Mouse (Mus musculus) left cerebral cortex, postnatal 36 days (tissue): ENCODE data around the gene Fzr1. TPM values are rescaled to one million over a fixed set of nuclear protein-coding genes. Genes with fewer than 3 reads are reported as not detected.

Experiments
- DNase-seq, 2 experiments: peaks; one replicate each; pipeline ENCODE4 v3.0.0; 2021 to 2022; ENCODE audit warnings: low spot score in 2 of 2, mixed read lengths in 1 of 2
- intact Hi-C: fragments of 180-260 bp; cut with DNase I; formaldehyde crosslinking; loops from one replicate; pipeline ENCODE4 v1.15.1; 2025
- total RNA-seq, 2 experiments: library from RNA; stranded (reverse); gene quantifications; 2 replicates each; pipeline ENCODE4 v1.2.3; 2021

The Fzr1 gene
- total RNA-seq, 2 experiments from 2014 or later = 67.8 to 72.2 TPM

DNA sequence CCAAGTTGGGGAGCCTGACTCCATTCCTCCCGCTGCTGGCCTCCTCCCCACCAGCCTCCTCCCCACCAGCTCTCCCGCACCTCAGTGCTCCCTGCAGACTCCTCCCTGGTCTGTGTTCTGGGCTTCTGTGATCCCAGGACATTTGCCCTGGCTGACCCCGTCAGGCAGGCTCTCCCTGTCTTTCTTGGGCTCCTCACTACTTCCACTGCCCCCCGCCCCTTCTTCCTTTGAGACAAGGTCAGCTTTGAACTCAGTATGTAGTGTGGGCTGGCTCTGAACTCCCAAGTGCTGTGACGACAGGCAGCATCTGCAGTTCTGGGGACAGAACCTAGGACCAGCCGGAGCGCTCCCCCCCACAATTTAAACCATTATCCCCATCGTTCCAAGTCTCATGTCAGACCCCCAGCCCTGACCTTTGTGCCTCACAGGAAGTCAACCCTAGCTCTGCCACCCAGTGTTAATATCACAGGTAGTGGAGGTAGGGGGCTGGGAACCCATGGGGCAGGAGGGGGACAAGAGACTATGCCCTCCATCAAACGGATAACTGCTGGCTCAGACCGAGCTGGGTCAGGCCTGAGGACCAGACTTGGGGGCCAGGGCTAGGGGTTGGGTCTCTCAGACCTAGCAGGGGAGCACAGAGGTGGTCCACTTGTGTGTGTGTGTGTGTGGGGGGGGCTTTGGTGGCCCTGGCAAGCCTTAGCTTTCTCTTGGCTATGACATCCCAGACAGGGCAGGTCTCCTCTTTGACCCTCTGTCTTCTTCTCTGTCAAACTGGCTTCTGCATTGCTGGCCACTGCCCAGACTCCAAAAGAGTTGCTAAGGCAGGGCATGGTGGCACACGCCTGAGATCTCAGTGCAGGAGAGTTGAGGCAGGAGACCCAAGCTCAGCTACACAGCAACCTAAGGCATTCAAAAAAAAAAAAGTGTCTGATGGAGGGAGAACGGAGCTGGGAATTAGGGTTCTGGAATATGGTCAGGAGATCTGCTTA lies 39.2 kb upstream of the Fzr1 start:
- no peak for DNase-seq
- intact Hi-C loops = loop anchor here (2.0 kb wide), 1 partner anchor 13 kb away; no protein-coding TSS in a partner anchor

DNA sequence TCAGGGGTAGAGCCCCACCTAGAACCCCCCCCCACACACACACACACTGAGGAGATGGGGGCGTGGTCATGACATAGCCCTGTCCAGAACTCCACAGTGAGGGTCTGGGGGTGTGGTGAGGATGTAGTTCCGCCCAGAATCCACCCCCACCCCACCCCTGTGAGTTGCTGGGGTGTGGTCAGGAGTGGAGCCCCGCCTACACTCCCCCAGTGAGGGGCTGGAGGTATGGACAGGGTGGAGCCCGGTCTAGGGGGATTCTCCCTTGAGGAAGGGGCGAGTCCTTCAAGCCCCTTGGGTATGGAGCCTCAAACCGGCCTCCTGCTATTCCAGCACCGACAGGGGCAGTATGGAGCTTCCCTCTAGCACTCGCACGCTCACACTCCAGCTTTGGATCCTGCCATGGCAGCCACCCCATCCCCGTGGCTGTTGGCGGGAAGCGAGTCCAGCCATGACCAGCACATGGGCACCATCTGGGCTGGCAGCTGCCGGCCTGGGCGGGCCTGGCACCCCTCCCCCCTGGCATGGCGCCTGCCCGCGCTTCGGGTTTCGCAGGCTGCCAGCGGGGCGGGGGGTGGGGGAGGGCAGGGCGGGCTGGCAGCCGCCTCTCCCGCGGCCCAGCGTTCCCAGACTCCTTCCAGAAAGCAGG lies 38.4 kb upstream of the Fzr1 start:
- intact Hi-C loops = loop anchor here (2.0 kb wide), 1 partner anchor 14 kb away; no protein-coding TSS in a partner anchor

DNA sequence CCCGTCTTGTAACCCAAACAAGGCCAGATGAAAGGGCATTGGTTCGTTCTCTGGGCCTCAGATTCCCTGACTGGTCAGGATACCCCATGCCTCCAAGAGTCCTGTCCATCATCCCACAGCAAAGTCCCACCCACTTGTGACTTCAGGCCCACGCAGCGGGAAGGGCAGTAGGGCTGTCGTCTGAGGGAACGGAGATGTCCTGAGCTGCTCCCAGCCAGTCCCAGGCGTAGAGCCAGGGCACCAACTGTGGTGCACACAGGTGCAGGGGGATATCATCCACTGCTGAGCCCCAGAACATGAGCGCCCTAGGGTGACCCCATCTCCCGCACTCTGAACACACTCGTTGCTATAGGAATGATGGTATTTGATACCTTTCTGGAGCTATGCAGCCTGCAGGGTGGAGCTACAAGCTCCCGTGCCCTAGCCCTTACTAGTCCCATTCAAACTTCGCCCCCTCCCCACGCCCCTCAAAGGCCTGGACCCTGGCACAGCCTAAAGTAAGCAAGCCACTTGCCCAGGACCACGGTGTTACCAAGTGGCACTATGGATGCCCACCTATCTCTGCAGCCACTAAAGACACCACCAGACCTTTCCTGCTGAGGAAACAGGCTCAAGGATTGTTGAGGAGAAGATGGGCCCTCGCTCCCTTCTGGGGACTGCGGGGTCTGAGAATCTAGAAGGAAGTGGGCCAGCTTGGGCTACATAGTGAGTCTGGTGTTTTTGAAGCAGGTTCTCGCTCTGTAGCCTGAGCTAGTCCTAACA lies 37.4 kb upstream of the Fzr1 start:
- intact Hi-C loops = loop anchor here (2.0 kb wide), 1 partner anchor 15 kb away; no protein-coding TSS in a partner anchor
- DNase-seq = no peak

More for the DNA sequence above, 38.4 kb upstream of the Fzr1 start:
- DNase-seq = peak; percentile 88 to 91

DNA sequence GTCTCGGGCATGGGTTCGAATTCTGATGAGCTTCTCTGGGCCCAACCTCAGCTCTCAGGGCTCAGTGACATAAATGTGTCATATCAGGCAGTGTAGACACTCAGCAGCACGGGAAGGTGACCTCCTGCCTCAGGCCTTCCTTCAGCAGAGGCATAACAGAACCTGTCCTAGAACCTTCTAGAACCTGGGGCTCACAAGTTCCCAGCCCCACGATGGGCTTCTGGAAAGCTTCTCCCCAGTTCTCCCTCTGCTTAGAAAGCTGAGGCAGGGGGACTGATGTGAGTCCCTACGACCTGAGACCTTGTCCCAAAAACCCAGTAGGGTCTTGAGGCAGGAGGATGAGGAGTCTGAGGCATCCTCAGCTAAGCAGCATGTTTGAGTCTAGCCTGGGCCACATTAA lies 36.8 kb upstream of the Fzr1 start:
- intact Hi-C loops = no loop called here
- DNase-seq = no peak

- intact Hi-C loops = no loop called here
- no peak for DNase-seq
Measured at GRCm38 (mm10) chr10:81414682-81415081, 36.4 kb upstream of the Fzr1 start.

GRCm38 (mm10) chr10:81413310-81414261 lies 35.3 kb upstream of the Fzr1 start:
- intact Hi-C loops = no loop called here
- DNase-seq = peak; percentile 79 to 84

DNA sequence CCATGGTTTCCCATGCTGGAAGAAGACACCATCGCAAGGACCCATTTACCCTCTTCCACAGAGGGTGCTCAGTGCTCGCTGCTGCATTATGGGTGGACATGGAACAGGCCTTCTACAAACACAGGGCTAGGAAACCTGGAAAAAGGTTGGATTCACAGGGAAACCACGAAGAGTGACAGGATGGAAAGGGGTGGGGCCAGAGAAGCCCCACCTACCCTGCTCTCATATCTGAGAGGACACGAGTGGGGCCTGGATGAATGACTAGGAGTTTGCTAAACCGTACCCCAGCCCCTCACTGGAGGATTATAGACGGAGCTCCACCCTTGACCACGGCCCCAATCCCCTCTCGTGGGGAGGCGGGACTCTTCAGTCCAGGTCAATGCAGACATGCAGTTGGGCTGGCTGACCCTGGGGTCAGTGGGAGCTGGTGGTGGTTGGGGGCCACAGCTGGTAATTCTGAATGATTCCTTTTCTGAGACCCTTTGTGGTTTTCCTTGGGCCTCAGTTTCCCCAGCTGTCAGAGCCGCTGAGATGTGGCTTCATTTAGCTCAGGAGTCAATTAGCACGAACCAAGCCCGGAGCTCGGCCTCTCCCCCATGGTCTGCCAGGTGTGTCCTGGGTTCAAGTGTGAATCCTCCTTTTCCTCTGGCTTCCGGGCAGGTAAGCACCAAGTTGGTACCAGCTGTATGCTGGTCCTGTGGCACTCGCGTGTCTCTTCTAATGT lies 34.4 kb upstream of the Fzr1 start:
- no peak for DNase-seq
- intact Hi-C loops = no loop called here

DNA sequence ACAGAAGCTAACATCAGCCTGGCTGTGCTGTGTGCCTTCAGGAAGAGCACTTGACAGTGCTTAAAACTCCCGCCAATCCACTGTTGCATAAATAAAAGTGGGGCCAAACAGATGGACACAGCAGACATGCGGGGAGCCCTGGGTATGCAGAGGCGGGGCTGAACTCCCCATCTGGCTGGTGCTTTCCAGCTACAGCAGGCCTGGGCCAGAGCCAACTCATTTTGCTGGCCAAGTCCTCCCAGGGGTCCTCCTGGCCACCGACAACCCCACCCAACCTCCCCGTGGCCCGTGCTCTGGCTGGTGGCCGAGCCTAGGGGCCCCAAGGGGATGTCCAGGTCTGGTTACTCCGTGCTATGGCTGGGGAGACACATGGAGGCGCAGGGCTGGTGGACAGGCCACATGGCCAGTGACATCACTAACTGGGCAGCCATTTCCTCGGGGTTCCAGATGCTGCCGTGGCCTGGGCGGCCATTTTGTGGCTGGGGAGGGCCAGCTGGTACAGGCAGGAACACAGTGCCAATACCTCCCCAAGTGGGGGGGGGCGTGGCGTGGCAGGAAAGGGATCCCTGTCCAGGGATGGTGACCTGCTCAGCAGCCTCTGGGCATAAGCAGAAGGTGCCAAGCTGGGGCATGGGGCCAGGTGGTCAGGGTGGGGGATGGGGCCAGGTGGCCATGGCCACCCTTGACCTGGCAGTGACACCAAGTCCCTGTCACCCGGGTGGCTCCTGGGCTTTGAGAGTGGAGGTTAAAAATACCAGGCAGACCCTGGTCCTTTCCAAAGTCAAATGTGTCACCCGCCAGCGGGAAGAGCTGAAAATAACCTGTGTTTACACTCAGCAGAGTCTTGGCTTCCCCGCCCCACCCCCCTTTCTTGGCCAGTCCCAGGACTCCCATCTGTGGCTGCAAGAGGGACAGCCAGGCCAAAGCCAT lies 33.4 kb upstream of the Fzr1 start:
- intact Hi-C loops = loop anchor here (2.0 kb wide), 1 partner anchor 23 kb away; no protein-coding TSS in a partner anchor
- DNase-seq = peak; percentile 72 to 74

DNA sequence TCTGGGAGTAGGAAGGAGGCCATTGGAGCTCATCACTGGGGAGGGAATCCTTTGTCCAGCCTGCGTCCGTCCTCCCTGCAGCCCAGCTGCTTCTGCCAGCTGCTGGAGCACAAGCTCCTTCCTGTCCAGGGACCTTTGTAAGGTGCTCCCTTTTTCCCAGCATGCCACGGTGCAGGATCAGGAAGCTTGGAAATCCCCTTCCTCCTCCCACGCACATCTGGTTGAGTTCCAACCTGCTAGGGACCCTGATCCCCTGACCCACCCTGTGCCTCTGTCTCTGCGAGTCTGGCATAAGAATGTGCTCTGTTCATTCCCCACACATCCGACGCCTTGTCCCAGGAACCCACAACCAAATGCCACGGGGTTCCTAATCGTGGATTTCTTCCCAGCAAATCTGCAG lies 32.7 kb upstream of the Fzr1 start:
- DNase-seq = no peak
- intact Hi-C loops = loop anchor here (2.0 kb wide), 1 partner anchor 24 kb away; no protein-coding TSS in a partner anchor

DNA sequence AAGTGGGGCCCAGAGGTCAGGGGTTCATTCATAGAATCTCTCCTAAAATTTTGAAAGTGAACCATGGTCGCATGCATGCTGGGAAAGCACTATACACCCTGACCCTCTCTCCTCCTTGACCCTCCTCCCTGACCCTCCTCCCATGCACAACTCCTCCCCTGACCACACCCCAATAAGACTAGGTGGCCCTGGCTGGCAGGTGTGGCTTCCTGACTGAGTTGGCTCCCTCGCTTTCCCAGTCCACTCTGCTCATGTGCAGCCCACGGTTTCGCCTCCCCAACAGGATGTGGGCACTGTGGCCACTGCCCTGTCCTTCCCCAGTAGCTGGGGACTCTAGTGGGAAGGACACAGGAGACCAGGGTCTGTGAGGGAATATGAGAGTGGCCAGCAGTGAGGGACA lies 32.0 kb upstream of the Fzr1 start:
- no peak for DNase-seq
- intact Hi-C loops = loop anchor here (2.0 kb wide), 1 partner anchor 24 kb away; no protein-coding TSS in a partner anchor

- no peak for DNase-seq
- intact Hi-C loops = no loop called here
Measured at GRCm38 (mm10) chr10:81409330-81409729, 31.0 kb upstream of the Fzr1 start.

GRCm38 (mm10) chr10:81408871-81409291 lies 30.6 kb upstream of the Fzr1 start:
- peak in 1 of 2 experiments; percentile 54 for DNase-seq
- intact Hi-C loops = no loop called here

DNA sequence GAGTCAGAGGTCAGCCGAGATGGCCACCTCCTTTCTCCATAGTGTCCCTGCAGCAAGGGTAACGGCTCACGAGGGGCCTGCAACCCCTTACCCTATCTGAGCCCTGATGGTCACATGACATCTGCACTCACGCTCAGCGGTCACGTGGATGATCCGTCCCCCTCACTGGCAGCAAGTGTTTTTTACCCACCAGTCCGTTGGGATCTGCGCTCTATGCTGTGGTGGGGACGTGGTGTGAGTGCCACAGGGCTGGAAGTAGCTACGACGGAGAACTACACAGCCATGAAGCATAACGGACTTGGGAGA lies 30.1 kb upstream of the Fzr1 start:
- intact Hi-C loops = no loop called here

GRCm38 (mm10) chr10:81407539-81408423 lies 29.5 kb upstream of the Fzr1 start:
- DNase-seq = peak; percentile 63 to 74
- intact Hi-C loops = no loop called here

More for the DNA sequence above, 30.1 kb upstream of the Fzr1 start:
- no peak for DNase-seq

GRCm38 (mm10) chr10:81406504-81407440 lies 28.5 kb upstream of the Fzr1 start:
- intact Hi-C loops = no loop called here
- no peak for DNase-seq
